Mouse (Mus musculus) gastrocnemius, adult 8-10 months (tissue): ENCODE measurements around the gene S100a10. TPM values are rescaled to one million over a fixed set of nuclear protein-coding genes. Genes with fewer than 3 reads are reported as not detected.
"Not testable (repeated sequence)": the region's sequence is repeated elsewhere in the genome, so short reads cannot be mapped to it uniquely, and the experiment has no call there.

Experiments used
- DNase-seq, 2 experiments: peaks; one replicate each; pipeline ENCODE4 v3.0.0; 2022; ENCODE audit warnings: low spot score in 2 of 2
- total RNA-seq, 4 experiments: library from RNA; stranded (reverse); gene quantifications; 2 replicates each; pipeline ENCODE4 v1.2.4; 2022

S100a10 gene
- 10 to 100 TPM; 16.5 to 34.3 (median 26.9) TPM for total RNA-seq

GRCm38 (mm10) chr3:93554981-93555877 is at the start of gene S100a10:
S100a10 (plus strand) TSS chr3:93555080.
- peak; percentile 25 to 57 for DNase-seq

GRCm38 (mm10) chr3:93505960-93506863 is 48.7 kb upstream of the S100a10 start:
- no peak for DNase-seq

GRCm38 (mm10) chr3:93506881-93507325 is 48.0 kb upstream of the S100a10 start:
- no peak for DNase-seq

DNA sequence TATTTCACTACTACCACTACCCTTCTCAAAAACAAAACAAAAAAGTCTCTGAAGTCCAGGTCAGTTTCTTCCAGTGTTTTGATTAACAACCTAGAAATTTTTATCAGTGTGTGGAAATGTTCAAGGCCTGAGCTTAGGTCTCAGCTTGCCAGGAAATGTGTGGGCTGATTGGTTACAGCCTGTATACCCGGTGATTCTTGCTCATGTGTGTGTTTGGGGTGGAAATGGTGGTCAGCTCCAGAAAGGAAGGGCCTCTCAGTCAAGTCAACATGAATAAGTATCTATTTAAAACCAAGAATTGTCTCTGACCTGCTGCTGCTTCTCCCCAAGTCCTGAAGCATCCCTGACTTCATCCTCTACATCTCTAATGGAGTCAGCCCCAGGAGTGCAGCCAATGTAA is 45.6 kb upstream of the S100a10 start:
- DNase-seq, result no peak

GRCm38 (mm10) chr3:93511036-93511435 is 43.8 kb upstream of the S100a10 start:
- DNase-seq, result no peak

DNA sequence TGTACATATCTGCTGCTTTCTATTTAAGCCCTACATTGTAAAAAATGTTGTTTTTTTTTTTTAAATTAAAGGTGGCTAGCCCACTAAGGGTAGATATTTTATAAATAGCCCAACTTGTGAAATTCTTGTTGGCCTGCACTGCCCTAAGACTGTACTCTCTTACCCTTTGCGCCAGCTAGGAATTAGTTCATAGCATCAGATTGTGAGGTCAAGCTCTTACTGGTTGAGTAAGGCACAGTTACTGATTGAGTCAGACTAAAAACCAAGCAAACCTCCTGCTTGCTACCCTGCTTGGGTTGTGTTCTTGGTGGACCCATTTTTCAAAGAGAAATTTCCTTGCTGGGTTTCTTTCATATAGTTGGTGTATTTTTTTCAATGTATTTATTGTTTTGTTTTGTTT is 43.1 kb upstream of the S100a10 start:
- no peak for DNase-seq

DNA sequence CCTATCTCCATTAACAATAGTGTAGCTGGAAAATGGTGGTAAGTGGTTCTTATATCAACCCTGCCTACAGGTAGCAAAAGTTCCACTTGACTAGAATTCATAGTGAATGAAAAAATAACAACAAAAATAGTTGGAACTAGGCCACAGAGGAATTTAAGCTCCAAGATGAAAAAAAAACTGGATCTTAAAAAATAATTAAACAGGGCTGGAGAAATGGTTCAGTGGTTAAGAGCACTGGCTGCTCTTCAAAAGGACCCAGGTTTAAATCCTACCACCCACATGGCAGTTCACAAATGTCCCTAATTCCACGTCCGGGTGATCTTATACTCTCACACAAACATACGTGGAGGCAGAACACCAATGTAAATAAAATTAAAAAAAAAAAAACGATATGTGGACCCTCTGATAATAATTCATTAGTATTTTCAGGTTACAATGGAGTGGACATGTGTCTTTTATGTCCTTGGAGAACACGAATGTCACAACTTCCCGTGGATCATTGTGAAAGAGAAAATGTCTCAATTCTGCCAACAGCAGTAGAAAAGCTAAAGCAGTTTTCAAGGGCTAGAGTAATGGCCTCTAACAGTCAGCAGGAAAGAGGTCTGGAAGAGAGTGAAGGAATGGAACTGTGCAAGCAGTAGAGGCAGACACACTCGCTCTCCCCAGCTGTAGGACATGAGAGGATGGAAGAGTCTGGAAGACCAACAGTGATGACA is 42.3 kb upstream of the S100a10 start:
- DNase-seq, result no peak

GRCm38 (mm10) chr3:93514628-93515027 is 40.3 kb upstream of the S100a10 start:
- DNase-seq, result no peak

- DNase-seq, result no peak
Measured at GRCm38 (mm10) chr3:93517343-93517742, 37.5 kb upstream of the S100a10 start.

DNA sequence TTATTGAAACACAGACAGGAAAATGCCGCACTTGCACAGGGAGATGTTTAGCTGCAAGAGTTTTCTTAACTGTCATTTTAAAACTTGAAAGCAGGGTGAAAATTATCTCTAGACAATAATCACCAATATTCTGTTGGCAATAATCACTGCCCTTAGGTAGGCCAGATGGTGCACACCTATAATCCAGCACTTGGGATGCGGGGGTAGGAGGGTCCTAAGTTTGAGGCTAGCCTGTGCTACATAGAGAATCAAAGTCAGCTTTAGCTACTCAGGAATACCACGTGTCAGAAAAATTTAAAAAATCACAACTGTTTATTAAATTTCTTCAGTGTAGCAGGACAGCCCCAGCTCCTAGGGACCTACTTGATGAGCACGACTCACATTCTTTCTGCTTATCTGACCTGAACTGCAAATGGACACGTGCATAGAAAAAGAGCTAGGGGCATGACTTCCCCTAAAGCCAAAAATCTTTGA is 35.0 kb upstream of the S100a10 start:
- no peak for DNase-seq

DNA sequence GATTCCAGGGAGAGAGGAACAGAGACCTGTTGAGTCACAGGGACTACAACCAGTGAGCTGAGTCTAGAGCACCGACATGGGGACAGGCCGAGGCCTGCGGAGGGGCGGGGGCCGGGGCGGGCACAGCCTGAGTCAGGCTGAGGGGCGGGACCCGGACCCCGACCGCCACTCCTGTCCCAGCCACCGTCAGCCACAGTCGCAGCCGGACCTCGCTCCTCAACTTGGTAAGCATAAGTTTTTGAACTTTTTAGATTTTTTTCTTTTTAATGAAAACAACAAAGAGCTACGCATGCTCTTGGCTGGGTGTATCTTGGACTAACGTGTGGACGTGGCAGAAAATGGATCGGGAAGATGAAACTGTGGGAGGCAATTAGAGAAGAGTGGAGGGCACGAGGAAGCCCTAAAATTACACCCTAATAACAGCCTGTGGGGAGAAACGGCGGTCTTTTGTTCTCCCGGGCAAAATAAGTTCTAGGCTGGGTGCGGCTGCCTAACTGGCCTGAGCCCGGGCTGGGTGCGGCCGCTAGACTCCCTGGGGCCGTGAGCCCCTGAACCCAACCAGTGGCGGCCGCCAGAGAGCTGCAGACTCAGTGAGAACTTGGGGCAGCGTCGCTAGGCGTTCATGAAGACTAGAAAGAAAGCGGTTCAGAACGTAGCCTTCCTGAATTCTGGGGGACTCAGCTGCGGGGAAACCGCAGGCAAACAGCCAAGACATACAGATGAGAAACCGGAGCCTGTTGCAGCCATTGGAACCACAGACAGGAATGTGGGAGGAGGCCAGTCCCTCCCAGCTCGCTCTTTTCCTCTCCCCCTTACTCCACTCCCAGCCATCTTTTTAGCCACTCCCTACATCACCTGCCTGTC is 34.3 kb upstream of the S100a10 start, which contains the start of gene S100a11:
S100a11 (plus strand) TSS at position 159 of the 864 bp plus-strand sequence.
- DNase-seq, result peak; percentile 30 to 41

DNA sequence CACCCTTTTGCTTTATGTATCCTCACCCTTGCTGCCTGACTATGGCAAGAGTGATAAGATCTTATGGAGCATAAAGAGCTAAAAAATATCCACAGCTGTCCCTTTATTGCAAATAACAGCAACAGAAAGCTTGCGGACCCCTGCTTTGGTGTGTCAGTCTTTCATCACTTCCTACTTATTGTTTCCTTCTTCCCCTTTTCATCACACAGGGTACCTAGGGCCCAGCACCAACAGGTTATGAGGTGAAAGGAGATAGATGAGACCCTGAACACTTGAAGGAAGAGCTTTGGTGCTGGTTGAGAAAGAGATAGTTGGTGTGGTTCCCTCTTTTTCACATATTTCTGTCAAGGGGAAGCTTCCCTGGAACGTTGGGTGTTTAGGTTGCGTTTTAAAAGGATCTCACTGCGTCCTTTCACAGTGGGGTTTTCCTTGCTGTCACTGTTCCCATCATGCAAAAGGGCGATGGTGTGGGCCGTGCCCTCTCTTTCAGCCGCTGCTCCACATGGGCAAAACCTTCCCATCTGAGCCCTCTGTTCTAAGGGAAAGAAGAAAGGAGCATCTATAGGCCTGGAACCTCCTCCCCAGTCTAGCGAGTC is 33.3 kb upstream of the S100a10 start:
- DNase-seq, result no peak

DNA sequence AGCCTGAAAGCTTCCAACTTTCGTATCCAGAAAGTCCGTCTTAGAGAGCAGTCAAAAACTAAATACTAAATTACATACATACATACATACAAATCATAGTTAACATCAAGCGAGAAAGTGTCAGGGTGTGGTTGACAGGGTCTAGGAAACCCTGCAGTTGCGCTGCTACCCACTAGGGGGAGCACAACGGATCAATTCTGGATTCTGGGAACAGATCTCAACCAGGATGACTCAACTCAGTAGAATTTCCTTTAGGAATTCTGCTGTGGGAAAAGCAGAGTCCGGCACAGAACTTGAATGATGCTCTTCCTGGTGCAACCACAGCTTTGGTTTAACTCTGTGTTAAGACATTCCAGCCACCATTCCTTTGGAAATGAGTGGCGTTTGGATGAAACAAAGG is 32.3 kb upstream of the S100a10 start:
- DNase-seq, result peak; percentile 28 to 42

GRCm38 (mm10) chr3:93527300-93527699 is 27.6 kb upstream of the S100a10 start:
- DNase-seq, result no peak

DNA sequence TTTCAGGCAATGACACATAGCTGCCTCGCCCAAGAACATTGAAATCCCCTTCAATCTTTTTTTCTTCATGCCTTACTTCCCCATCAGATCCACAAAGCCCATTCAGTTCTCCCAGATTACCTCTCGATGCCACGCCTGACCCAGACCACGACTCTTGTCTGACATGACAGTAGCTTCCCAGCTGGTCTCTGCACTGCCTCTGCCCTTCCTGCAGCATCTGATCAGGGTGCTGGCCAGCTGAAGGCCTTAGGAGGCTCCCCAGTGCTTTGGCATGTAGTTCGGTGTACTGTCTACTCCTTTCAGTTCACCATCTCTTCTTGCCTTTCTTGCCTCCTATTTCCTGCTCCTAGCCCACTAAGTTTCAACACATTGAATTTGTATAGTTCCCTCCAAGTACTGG is 26.1 kb upstream of the S100a10 start:
- no peak for DNase-seq

DNA sequence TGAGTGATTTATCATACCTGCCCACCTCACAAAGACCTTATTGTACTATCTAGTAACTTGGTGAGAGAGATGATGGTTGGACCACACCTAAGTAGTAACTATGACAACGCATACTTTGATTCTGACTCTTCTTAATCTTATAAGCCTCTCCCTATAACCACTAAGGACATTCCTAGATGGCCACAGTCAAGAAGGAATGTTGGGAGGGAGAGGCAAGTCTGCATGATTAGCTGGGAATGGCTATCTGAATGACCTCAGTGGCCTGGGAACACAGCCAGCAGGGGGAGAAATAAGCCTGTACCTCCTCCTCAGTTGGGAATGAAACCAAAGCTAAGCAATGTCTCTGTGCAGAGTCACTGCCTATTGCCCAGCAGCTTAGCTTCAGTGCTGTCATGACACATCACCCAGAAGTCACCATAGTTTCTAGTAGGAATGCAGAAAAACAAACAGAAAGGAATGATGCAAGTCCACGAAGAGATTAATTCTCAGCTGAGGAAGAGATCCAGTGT is 17.8 kb upstream of the S100a10 start:
- DNase-seq, result peak; percentile 30 to 39

DNA sequence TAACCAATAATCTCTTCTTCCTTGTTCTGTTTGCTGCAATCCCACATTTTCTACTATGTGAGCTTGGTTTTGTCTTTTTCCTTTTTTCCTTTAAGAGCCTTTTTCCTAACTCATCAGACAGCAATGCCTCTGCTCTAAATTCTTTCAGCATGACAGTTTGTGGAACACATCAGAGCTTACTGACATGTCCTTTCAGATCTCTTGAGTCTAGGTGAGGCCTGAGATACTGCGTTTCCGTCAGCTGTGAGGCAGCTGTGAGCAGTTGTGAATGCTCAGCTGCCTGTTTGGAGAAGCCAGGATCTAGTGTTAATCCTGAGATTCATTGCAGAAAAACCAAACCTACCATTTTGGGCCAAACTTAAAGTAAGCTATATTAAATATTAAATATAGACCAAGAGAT is 16.4 kb upstream of the S100a10 start:
- DNase-seq, result no peak

DNA sequence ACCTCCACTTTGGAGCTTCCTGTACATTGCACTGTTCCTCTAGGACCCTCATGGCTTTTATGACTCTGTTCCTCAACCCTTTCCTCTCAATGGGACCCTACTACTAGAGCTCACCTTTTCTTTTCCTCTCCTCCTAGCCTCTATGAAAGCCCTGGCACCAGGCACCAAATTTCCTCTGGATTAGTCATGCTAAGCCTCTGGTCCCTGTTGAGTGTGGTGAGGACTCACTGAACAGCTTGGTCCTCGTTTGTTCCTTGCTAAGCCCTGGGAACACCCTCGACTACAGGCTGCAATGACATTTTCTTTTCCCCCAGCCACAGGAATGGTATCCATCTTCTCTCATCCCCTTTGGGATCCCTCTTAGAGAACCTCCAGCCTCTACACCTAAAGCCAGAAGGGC is 13.4 kb upstream of the S100a10 start:
- no peak for DNase-seq

DNA sequence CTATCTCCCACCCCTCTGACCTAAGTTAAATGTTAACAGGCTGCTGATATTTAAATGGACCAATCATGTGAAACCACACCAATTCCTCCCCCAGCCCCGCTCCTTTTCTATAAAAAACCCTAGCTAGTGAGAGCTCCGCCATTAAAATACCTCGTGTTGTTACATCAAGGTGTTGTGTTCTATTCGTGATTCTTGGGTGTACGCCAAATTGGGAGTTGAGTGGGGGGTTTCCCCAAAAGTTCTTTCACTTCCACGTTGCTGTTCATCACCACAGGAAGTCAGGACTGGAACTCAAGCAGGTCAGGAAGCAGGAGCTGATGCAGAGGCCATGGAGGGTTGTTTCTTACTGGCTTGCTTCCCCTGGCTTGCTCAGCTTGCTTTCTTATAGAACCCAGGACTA is 10.7 kb upstream of the S100a10 start:
- DNase-seq, result not testable (repeated sequence)
